ENCODE assay signal across 30 mouse cellular contexts in the genomic region with DNA sequence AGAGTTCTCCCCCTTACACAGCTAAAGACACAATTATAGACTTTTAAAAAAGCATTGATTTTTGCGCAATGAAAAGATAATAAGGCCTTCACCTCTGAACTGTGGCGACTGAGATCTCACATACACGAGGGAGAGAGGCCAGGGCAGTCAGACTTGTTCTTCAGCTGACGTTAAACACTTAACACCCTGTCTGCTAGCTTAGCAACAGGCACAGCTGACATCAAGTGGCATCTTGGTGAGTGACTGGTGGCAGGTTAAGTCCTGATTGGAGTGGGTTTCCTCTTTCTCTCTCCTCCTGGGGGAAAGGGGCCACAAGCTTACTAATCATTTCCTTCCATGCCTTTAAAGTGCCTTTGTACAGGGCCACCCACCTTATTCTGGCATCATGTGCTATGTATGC. TPM values are rescaled to one million over a fixed set of nuclear protein-coding genes. Genes with fewer than 3 reads are reported as not detected.
"Had no signal": no experiment of that assay in that cellular context is flagged by ENCODE, and none has a peak within 500 bp of the region (broad histone marks: within the 10 kb centered on the region; RNA-seq: fewer than 3 reads in every experiment).

No protein-coding gene starts in this region.

- H3K9me3 ChIP-seq: hindbrain, embryonic 10.5 days; hindbrain, embryonic 12.5 days; intestine, embryonic 15.5 days; limb, embryonic 13.5 days; limb, embryonic 15.5 days had no signal

- ATAC-seq: hindbrain, embryonic 16.5 days; inflammation-experienced regulatory T-cells, adult 6 months; intestine, embryonic 15.5 days; intestine, postnatal 0 days had no signal

- H3K4me1 ChIP-seq: hindbrain, embryonic 10.5 days; hindbrain, embryonic 12.5 days; intestine, embryonic 15.5 days had no signal

- H3K9ac ChIP-seq: hindbrain, embryonic 12.5 days; hindbrain, embryonic 14.5 days; intestine, embryonic 15.5 days; limb, embryonic 13.5 days; limb, embryonic 15.5 days had no signal

- H3K4me2 ChIP-seq: heart, embryonic 11.5 days; hindbrain, embryonic 12.5 days; hindbrain, embryonic 14.5 days; intestine, embryonic 15.5 days; limb, embryonic 13.5 days; limb, embryonic 15.5 days had no signal

- H3K4me3 ChIP-seq: gastrocnemius, adult 2 months; heart, adult 2 months; hindbrain, embryonic 10.5 days; hindbrain, embryonic 12.5 days; intestine, embryonic 15.5 days; layer of hippocampus, adult 2 months; left cerebral cortex, adult 2 months; limb, embryonic 13.5 days; limb, embryonic 15.5 days had no signal

- H3K36me3 ChIP-seq: hindbrain, embryonic 10.5 days; hindbrain, embryonic 12.5 days; intestine, embryonic 15.5 days; limb, embryonic 13.5 days; limb, embryonic 15.5 days had no signal

- H3K27me3 ChIP-seq: intestine, embryonic 15.5 days had no signal

- DNase-seq: gastrocnemius, adult 2 months; gastrocnemius, postnatal 10 days; gastrocnemius, postnatal 25 days; heart, adult 2 months; heart, postnatal 10 days; heart, postnatal 4 days; kidney, adult 18-20 months; kidney, adult 8-10 months; kidney, postnatal 10 days; kidney, postnatal 25 days; kidney, postnatal 4 days had no signal

- H3K27ac ChIP-seq: gastrocnemius, adult 2 months; heart, adult 2 months; hindbrain, embryonic 10.5 days; hindbrain, embryonic 12.5 days; hindbrain, embryonic 14.5 days; intestine, embryonic 15.5 days; layer of hippocampus, adult 2 months; left cerebral cortex, adult 2 months; limb, embryonic 13.5 days; limb, embryonic 15.5 days had no signal

RNA-seq across cellular contexts. Expression of gene Mtnr1b, which starts 4.3 kb away (rescaled TPM):
- polyA plus RNA-seq: frontal cortex, adult 2 months; heart, adult 2 months; heart, embryonic 11.5 days; heart, embryonic 14.5 days; heart, embryonic 16.5 days; hindbrain, embryonic 10.5 days; hindbrain, embryonic 12.5 days; hindbrain, embryonic 14.5 days; hindbrain, embryonic 16.5 days; inflammation-experienced regulatory T-cells, adult 6 months; intestine, embryonic 15.5 days; intestine, postnatal 0 days; kidney, embryonic 14.5 days; kidney, embryonic 16.5 days; limb, embryonic 11.5 days; limb, embryonic 13.5 days; limb, embryonic 15.5 days; liver, adult 2 months had no signal
